Comparison of ENCODE assay signal across 8 mouse cellular contexts in genomic region chr11:32580305-32580947, GRCm38 (mm10). TPM values are rescaled to one million over a fixed set of nuclear protein-coding genes. Genes with fewer than 3 reads are reported as not detected.
DNase-seq lines count a peak whose midpoint lies in the region; ATAC-seq lines count a peak whose summit lies in the region.

No protein-coding gene starts in this region.

- no peaks in the 10 kb centered on the region for H3K4me1 ChIP-seq in lung, embryonic 16.5 days (replicated peaks; ENCODE audit: control insufficient read depth, insufficient read depth, low read length)

- peak; percentile 97 for ATAC-seq in granulocyte monocyte progenitor cell, adult 5-6 weeks (replicated peaks; ENCODE audit: poor library complexity, severe bottlenecking)
- peak; percentile 78 for ATAC-seq in lung, embryonic 16.5 days (ENCODE audit: low read depth)

- DNase-seq in kidney, postnatal 10 days = peak; percentile 61
- no peak for DNase-seq in kidney, adult 8-10 months
- DNase-seq in R1 (ENCODE audit: low read depth, low spot score) = peak; percentile 95
- DNase-seq in right cerebral cortex, postnatal 10 days (ENCODE audit: low spot score in 2 of 2) = peak; percentile 82 to 91
- DNase-seq in cerebellum, adult 11-12 months = no peak
- DNase-seq in cerebellum, adult 9-11 months = no peak

- no peak overlapping the region for H3K9ac ChIP-seq in lung, embryonic 16.5 days (ENCODE audit: low read length)

- no peaks in the 10 kb centered on the region for H3K36me3 ChIP-seq in lung, embryonic 16.5 days (ENCODE audit: control insufficient read depth, insufficient read depth, low read length)

- H3K27ac ChIP-seq in lung, embryonic 16.5 days (ENCODE audit: low read length) = no peak overlapping the region

- no peaks in the 10 kb centered on the region for H3K27me3 ChIP-seq in lung, embryonic 16.5 days (ENCODE audit: control insufficient read depth, insufficient read depth, low read depth, low read length)

- H3K4me3 ChIP-seq in lung, embryonic 16.5 days (ENCODE audit: low read length) = no peak overlapping the region

- WGBS in lung, embryonic 16.5 days = 77% methylated on average over 16 of the region's 16 CpGs

- H3K4me2 ChIP-seq in lung, embryonic 16.5 days (ENCODE audit: low read depth, low read length) = no peak overlapping the region

- H3K9me3 ChIP-seq in lung, embryonic 16.5 days (ENCODE audit: control insufficient read depth, low read length) = no peaks in the 10 kb centered on the region

RNA-seq across cellular contexts. Expression of gene Stk10, which starts 47.3 kb away (rescaled TPM):
- total RNA-seq in granulocyte monocyte progenitor cell, adult 5-6 weeks (2014; fragmentation: Nextera tagmentation) = 13.3 and 15.7 TPM in 2 replicates
- total RNA-seq in granulocyte monocyte progenitor cell, adult 5-6 weeks (2017) = 12.7 and 13.2 TPM in 2 replicates
- 2.6 and 3.2 TPM in 2 replicates for polyA plus RNA-seq in lung, embryonic 16.5 days (2015; fragmentation: Nextera tagmentation; extraction: Ambion mirVana)

RNA-seq across cellular contexts. Expression of gene Efcab9, which starts 48.5 kb away (rescaled TPM):
- total RNA-seq in granulocyte monocyte progenitor cell, adult 5-6 weeks (2014; fragmentation: Nextera tagmentation) = not detected in 2 replicates
- 1.2 TPM in 1 of 2 replicates, not detected in the other for total RNA-seq in granulocyte monocyte progenitor cell, adult 5-6 weeks (2017)
- 0.79 TPM in 1 of 2 replicates, not detected in the other for polyA plus RNA-seq in lung, embryonic 16.5 days (2015; fragmentation: Nextera tagmentation; extraction: Ambion mirVana)

Comparison
In these comparisons a context has a peak if more than half of its experiments do, and no peak if none do; other contexts are left out.
1. DNase-seq: peak in kidney, postnatal 10 days (single experiment), R1 (single experiment) and right cerebral cortex, postnatal 10 days (2 of 2); none in kidney, adult 8-10 months (0 of 2), cerebellum, adult 11-12 months (single experiment) and cerebellum, adult 9-11 months (single experiment).